Mouse (Mus musculus) stomach, postnatal 0 days (tissue): Measurements from ENCODE around the gene Gp1ba.

ENCODE experiments used
- CTCF ChIP-seq: IDR thresholded peaks from 2 replicates; pipeline ENCODE4 v1.5.1; 2016; ENCODE audit warnings: antibody characterized with exemption, low read depth, mild to moderate bottlenecking, moderate library complexity
- EP300 ChIP-seq: optimal IDR thresholded peaks from 2 replicates; pipeline ENCODE3; 2016; ENCODE audit warnings: antibody characterized with exemption

- TF ChIP-seq CTCF: no peak; the same call in 1 of the 2 replicates
- TF ChIP-seq EP300: peak; percentile 77
Measured at GRCm38 (mm10) chr11:70668771-70669505, 30.0 kb downstream of the Gp1ba start, which contains the start of gene Spag7.
